Mouse (Mus musculus): ENCODE data around the gene Rara. TPM values are rescaled to one million over a fixed set of nuclear protein-coding genes. Genes with fewer than 3 reads are reported as not detected.

Gene Rara
- 48.8 and 49.2 TPM in 2 replicates for polyA plus RNA-seq (2016; fragmentation: Nextera tagmentation; extraction: Ambion mirVana)

GRCm38 (mm10) chr11:98927438-98928076, at the start of gene Rara:
Gene Rara, plus strand, starts transcription at chr11:98927818.
- H3K36me3 ChIP-seq, result no peaks in the 10 kb centered on the region
- 6% methylated on average over 20 of the region's 21 CpGs for WGBS
- ATAC-seq (ENCODE audit: insufficient number of reproducible peaks, insufficient read depth, low FRiP score, low TSS enrichment), result no peak
- H3K9ac ChIP-seq, result peak within 1 kb of the TSS; percentile 71
- H3K27me3 ChIP-seq, result no peaks in the 10 kb centered on the region
- no peaks in the 10 kb centered on the region for H3K9me3 ChIP-seq
- H3K4me2 ChIP-seq (replicated peaks), result peak within 1 kb of the TSS; percentile 88
- peaks cover 99% of the 10 kb centered on the region for H3K4me1 ChIP-seq
- H3K4me3 ChIP-seq, result peak within 1 kb of the TSS; percentile 63
- H3K27ac ChIP-seq, result peak within 1 kb of the TSS; percentile 95

DNA sequence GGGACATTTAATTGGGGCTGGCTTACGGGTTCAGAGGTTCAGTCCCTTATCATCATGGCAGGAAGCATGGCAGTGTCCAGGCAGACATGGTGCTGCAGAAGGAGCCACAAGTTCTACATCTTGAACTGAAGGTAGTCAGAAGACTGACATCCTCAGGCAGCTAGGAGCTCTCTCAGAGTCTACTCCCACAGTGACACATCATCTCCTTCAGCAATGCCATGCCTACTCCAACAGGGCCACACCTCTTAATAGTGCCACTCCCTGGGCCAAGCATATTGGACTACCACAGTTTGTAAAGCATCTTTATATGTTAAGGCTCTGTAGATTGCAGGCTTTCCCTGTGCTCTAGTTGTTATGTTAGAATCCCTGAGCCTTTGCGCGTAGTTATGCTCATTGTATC, 39.9 kb upstream of the Rara start:
- ATAC-seq (ENCODE audit: insufficient number of reproducible peaks, insufficient read depth, low FRiP score, low TSS enrichment), result no peak
- no peak overlapping the region for H3K4me3 ChIP-seq
- no peak overlapping the region for H3K4me2 ChIP-seq (replicated peaks)
- 95% methylated on average over 3 of the region's 3 CpGs for WGBS
- H3K9ac ChIP-seq, result no peak overlapping the region
- H3K27me3 ChIP-seq, result no peaks in the 10 kb centered on the region
- no peaks in the 10 kb centered on the region for H3K9me3 ChIP-seq
- H3K36me3 ChIP-seq, result peaks cover 73% of the 10 kb centered on the region
- no peak overlapping the region for H3K27ac ChIP-seq
- H3K4me1 ChIP-seq, result peaks cover 13% of the 10 kb centered on the region; the same call in 1 of the 2 replicates

DNA sequence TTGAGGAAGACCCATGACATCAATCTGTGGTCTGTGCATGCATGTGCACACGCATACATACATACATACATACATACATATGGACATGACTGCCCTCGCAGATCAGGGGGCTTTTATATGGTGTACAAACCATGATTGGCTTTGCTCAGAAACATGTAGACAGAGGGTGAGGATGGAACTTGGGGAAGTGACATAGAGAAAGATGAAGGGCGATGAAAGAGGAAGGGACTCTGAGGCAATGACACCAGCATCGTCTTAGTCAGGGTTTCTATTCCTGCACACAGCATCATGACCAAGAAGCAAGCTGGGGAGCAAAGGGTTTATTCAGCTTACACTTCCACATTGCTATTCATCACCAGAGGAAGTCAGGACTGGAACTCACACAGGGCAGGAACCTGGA, 38.5 kb upstream of the Rara start:
- Histone ChIP-seq H3K9me3 (no peaks in the 10 kb centered on the region), H3K4me1 (peaks cover 13% of the 10 kb centered on the region; the same call in 1 of the 2 replicates), H3K4me3 (no peak overlapping the region), H3K27ac (no peak overlapping the region), H3K4me2 (replicated peaks) (no peak overlapping the region), H3K27me3 (no peaks in the 10 kb centered on the region), H3K36me3 (peaks cover 87% of the 10 kb centered on the region), H3K9ac (no peak overlapping the region)
- no peak for ATAC-seq (ENCODE audit: insufficient number of reproducible peaks, insufficient read depth, low FRiP score, low TSS enrichment)
- WGBS, result over 99% methylated on average over 4 of the region's 4 CpGs

DNA sequence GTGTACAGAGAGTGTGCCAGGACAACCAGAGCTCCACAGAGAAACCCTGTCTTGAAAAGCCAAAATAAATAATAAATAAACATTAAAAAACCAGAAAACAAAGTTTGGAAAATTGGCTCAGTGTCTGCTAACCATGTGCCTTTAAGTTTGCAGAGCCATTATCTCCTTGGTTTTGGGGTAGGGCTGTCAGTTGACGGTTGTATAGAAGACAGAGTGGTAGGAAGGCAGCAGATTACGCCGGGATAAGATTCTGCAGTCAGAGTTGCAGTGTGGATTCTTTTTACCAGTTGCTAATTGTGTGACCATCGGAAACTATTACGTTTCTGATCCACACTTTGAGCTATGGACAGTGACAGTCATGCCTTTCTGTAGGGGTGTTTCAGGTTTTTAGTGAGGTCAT, 37.6 kb upstream of the Rara start:
- peaks cover 13% of the 10 kb centered on the region; the same call in 1 of the 2 replicates for H3K4me1 ChIP-seq
- 90% methylated on average over 5 of the region's 5 CpGs for WGBS
- H3K27ac ChIP-seq, result no peak overlapping the region
- H3K36me3 ChIP-seq, result peaks cover 89% of the 10 kb centered on the region
- no peaks in the 10 kb centered on the region for H3K27me3 ChIP-seq
- no peak for ATAC-seq (ENCODE audit: insufficient number of reproducible peaks, insufficient read depth, low FRiP score, low TSS enrichment)
- no peak overlapping the region for H3K4me2 ChIP-seq (replicated peaks)
- no peak overlapping the region for H3K9ac ChIP-seq
- no peaks in the 10 kb centered on the region for H3K9me3 ChIP-seq
- H3K4me3 ChIP-seq, result no peak overlapping the region

- 58% methylated on average over 5 of the region's 5 CpGs for WGBS
- Histone ChIP-seq H3K4me2 (replicated peaks) (0 out of 2 replicates have a peak overlapping the region, but pooled peaks have one; percentile 7), H3K27ac (peak overlapping the region; percentile 72; the same call in 1 of the 2 replicates)
Observed at GRCm38 (mm10) chr11:98892426-98892825, 35.2 kb upstream of the Rara start.

DNA sequence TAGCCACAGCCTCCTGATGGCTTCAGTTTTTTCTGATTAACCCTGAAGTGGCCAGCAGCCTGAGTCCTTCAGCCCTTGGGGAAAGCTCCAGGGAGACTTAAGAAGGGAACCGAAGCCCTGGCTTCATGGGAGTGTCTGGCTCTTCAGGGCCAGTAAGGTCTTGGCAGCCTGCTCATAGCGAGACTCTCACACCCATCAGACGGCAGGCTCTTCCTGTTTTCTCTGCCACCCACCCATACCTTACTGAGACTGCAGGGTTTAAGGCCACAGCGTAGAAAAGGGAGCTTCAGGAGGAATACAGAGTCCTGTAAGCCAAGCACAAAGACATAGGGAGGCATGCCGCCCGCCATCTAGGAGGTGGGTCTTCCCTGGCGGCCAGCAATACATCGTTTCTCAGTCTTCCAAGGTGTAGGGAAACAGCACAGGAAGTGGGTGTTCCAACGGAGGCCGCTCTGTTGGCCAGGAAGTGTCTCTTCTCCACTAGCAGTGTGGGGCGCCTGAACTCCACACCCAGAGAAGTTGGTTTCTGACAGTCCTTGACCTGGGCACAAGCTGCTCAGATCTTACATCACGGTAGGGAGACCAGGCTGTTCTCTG, 27.0 kb upstream of the Rara start:
- WGBS, result 84% methylated on average over 12 of the region's 12 CpGs
- Histone ChIP-seq H3K4me2 (replicated peaks) (no peak overlapping the region), H3K36me3 (peaks cover 63% of the 10 kb centered on the region), H3K27ac (no peak overlapping the region), H3K4me1 (peaks cover 14% of the 10 kb centered on the region), H3K9ac (no peak overlapping the region), H3K27me3 (no peaks in the 10 kb centered on the region), H3K9me3 (no peaks in the 10 kb centered on the region), H3K4me3 (no peak overlapping the region)
- no peak for ATAC-seq (ENCODE audit: insufficient number of reproducible peaks, insufficient read depth, low FRiP score, low TSS enrichment)

More at GRCm38 (mm10) chr11:98892426-98892825, 35.2 kb upstream of the Rara start:
- peaks cover 86% of the 10 kb centered on the region for H3K36me3 ChIP-seq
- peaks cover 13% of the 10 kb centered on the region; the same call in 1 of the 2 replicates for H3K4me1 ChIP-seq
- no peaks in the 10 kb centered on the region for H3K27me3 ChIP-seq
- no peak overlapping the region for H3K4me3 ChIP-seq
- no peaks in the 10 kb centered on the region for H3K9me3 ChIP-seq
- H3K9ac ChIP-seq, result no peak overlapping the region
- no peak for ATAC-seq (ENCODE audit: insufficient number of reproducible peaks, insufficient read depth, low FRiP score, low TSS enrichment)

GRCm38 (mm10) chr11:98902621-98903245, 24.9 kb upstream of the Rara start:
- ATAC-seq (ENCODE audit: insufficient number of reproducible peaks, insufficient read depth, low FRiP score, low TSS enrichment), result no peak; the same call in 1 of the 2 replicates
- Histone ChIP-seq H3K27ac (peak overlapping the region; percentile 68), H3K36me3 (peaks cover 46% of the 10 kb centered on the region), H3K4me2 (replicated peaks) (peak overlapping the region; percentile 5; the same call in 1 of the 2 replicates), H3K9ac (no peak overlapping the region; the same call in 1 of the 2 replicates), H3K9me3 (no peaks in the 10 kb centered on the region), H3K4me3 (no peak overlapping the region), H3K4me1 (peaks cover 17% of the 10 kb centered on the region), H3K27me3 (no peaks in the 10 kb centered on the region)
- 7% methylated on average over 10 of the region's 10 CpGs for WGBS

DNA sequence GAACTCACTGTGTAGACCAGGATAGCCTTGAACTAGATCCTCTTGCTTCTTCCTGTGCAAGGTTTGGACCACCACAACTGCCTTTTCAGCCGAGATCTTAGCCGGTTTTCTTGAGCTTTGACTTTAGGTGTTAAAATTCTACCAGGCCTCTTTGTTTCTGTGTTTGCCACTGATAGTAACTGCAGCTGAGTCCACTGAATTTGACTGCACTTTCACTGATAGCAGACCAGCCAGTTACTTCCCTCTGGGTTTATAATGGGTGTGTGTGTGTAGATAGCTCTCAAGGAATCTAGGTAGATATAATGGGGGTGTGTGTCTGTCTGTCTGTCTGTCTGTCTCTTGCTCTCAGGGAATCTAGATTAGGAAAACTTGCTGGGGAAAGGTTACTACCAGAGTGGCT, 23.0 kb upstream of the Rara start:
- no peak for ATAC-seq (ENCODE audit: insufficient number of reproducible peaks, insufficient read depth, low FRiP score, low TSS enrichment)
- Histone ChIP-seq H3K4me3 (no peak overlapping the region), H3K36me3 (peaks cover 33% of the 10 kb centered on the region), H3K27me3 (no peaks in the 10 kb centered on the region), H3K9ac (no peak overlapping the region), H3K4me1 (peaks cover 32% of the 10 kb centered on the region), H3K9me3 (no peaks in the 10 kb centered on the region), H3K4me2 (replicated peaks) (no peak overlapping the region), H3K27ac (peak overlapping the region; percentile 7; the same call in 1 of the 2 replicates)
- WGBS, result 90% methylated on average over 2 of the region's 2 CpGs

DNA sequence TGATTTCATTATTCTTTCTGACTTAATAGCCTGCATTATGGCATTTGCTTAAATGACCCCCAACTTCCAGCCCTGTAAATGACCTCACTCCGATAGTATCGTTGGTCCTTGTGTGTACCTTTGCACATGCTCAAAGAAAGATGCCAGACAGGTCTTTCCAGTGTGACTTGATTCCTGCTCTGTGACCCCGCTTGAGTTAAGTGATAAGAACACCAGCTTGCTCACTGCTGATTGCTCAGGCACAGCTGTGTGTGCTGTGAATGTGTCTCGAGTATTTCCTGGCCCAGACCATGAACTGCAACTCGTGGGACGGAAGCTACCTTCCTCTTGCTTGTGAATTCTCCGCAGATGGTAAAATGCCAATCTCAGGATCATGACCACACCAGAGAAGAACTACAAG, 22.6 kb upstream of the Rara start:
- no peak overlapping the region for H3K4me3 ChIP-seq
- 76% methylated on average over 7 of the region's 7 CpGs for WGBS
- ATAC-seq (ENCODE audit: insufficient number of reproducible peaks, insufficient read depth, low FRiP score, low TSS enrichment), result no peak
- H3K4me1 ChIP-seq, result peaks cover 36% of the 10 kb centered on the region
- no peaks in the 10 kb centered on the region for H3K9me3 ChIP-seq
- no peaks in the 10 kb centered on the region for H3K27me3 ChIP-seq
- no peak overlapping the region for H3K27ac ChIP-seq
- H3K4me2 ChIP-seq (replicated peaks), result no peak overlapping the region
- H3K36me3 ChIP-seq, result peaks cover 29% of the 10 kb centered on the region
- H3K9ac ChIP-seq, result no peak overlapping the region

- Histone ChIP-seq H3K27me3 (no peaks in the 10 kb centered on the region), H3K27ac (0 out of 2 replicates have a peak overlapping the region, but pooled peaks have one; percentile 13), H3K36me3 (peaks cover 29% of the 10 kb centered on the region), H3K9me3 (no peaks in the 10 kb centered on the region), H3K4me3 (no peak overlapping the region), H3K4me2 (replicated peaks) (no peak overlapping the region), H3K4me1 (peaks cover 39% of the 10 kb centered on the region), H3K9ac (no peak overlapping the region)
- 86% methylated on average over 4 of the region's 4 CpGs for WGBS
- no peak for ATAC-seq (ENCODE audit: insufficient number of reproducible peaks, insufficient read depth, low FRiP score, low TSS enrichment)
Observed at GRCm38 (mm10) chr11:98905583-98905982, 22.0 kb upstream of the Rara start.

DNA sequence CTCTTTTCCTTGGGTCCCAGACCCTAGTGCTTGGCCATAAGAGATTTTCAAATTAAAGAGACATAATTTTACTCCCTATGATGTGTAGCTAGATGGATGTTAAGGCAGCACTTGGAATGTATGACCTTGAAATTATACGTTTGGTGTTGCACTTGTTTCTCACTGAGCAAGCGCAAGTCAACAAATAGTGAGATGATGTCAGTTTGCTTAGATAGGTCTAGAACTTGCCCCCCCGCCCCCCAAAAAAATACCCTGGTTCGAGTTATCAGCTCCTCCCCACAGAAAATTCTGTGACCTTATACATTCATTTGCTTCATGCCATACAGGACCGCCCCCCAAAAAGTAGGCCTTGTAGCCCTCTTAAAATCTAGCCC, 20.6 kb upstream of the Rara start:
- Histone ChIP-seq H3K36me3 (peaks cover 23% of the 10 kb centered on the region), H3K4me3 (0 out of 2 replicates have a peak overlapping the region, but pooled peaks have one; percentile 14), H3K27ac (0 out of 2 replicates have a peak overlapping the region, but pooled peaks have one; percentile 23), H3K9me3 (no peaks in the 10 kb centered on the region), H3K9ac (no peak overlapping the region), H3K4me2 (replicated peaks) (peak overlapping the region; percentile 98), H3K27me3 (no peaks in the 10 kb centered on the region), H3K4me1 (peaks cover 39% of the 10 kb centered on the region)
- ATAC-seq (ENCODE audit: insufficient number of reproducible peaks, insufficient read depth, low FRiP score, low TSS enrichment), result no peak
- WGBS, result 58% methylated on average over 5 of the region's 5 CpGs
